Mouse (Mus musculus) E14TG2a.4 (cell line): ENCODE measurements at regions not wholly inside any gene's neighbourhood (a gene's known extent, or its start where the extent isn't known, plus 50 kb on each side); places are given as distances from the start of the nearest gene placed in this dataset.

ENCODE experiments used
- CTCF ChIP-seq: conservative IDR thresholded peaks from 2 replicates; pipeline ENCODE4 v1.5.1; 2014; ENCODE audit warnings: low read length
- NANOG ChIP-seq: IDR thresholded peaks from 2 replicates; pipeline ENCODE4 v1.6.1; 2014; ENCODE audit warnings: borderline replicate concordance, low read length, mixed read lengths
- POU5F1 ChIP-seq: IDR thresholded peaks from 2 replicates; pipeline ENCODE4 v1.6.1; 2014; ENCODE audit warnings: low read length, borderline replicate concordance

- TF ChIP-seq POU5F1: no peak
- TF ChIP-seq CTCF: no peak
- no peak for TF ChIP-seq NANOG
These were observed 153.8 kb downstream of the Rps29 start for GRCm38 (mm10) chr12:69005141-69005540.
